Mouse (Mus musculus) MEL (cell line): Measurements from ENCODE around the gene Gm5868. TPM values are rescaled to one million over a fixed set of nuclear protein-coding genes. Genes with fewer than 3 reads are reported as not detected.

Experiments used
- DNase-seq: peaks from one replicate; pipeline ENCODE4 v3.0.0; 2011; ENCODE audit warnings: low read depth, low spot score
- H3K27ac ChIP-seq: 2 replicates; pipeline ENCODE4 v1.5.1; 2012; ENCODE audit warnings: low read depth, mild to moderate bottlenecking, control low read depth, low read length, moderate library complexity; ENCODE audit not compliant: control insufficient read depth
- H3K27me3 ChIP-seq, 2 experiments: fragments of 150-350 bp in 1 of 2; sonication (generic) in 1 of 2; 2 replicates each; pipeline ENCODE4 v1.6.1; 2012; ENCODE audit warnings: low read length in 2 of 2, mild to moderate bottlenecking in 2 of 2, improper control_type of control experiment in 1 of 2, moderate library complexity in 1 of 2; ENCODE audit not compliant: insufficient read depth in 2 of 2, control insufficient read depth in 1 of 2
- H3K36me3 ChIP-seq, 2 experiments: 2 replicates each; pipeline ENCODE4 v1.6.1; 2012 to 2014; ENCODE audit warnings: low read length in 2 of 2, improper control_type of control experiment in 1 of 2, inconsistent platforms in 1 of 2, mild to moderate bottlenecking in 1 of 2; ENCODE audit not compliant: insufficient read depth in 2 of 2, control insufficient read depth in 1 of 2
- H3K4me1 ChIP-seq, 2 experiments: fragments of 150-350 bp in 1 of 2; sonication (generic) in 1 of 2; 2 replicates each; pipeline ENCODE4 v1.6.1; 2012; ENCODE audit warnings: low read length in 2 of 2, improper control_type of control experiment in 1 of 2, mild to moderate bottlenecking in 1 of 2; ENCODE audit not compliant: insufficient read depth in 2 of 2, control insufficient read depth in 1 of 2
- H3K4me3 ChIP-seq, 2 experiments: fragments of 150-350 bp in 1 of 2; sonication (generic) in 1 of 2; 2 replicates each; pipeline ENCODE4 v1.5.1; 2012; ENCODE audit warnings: low read depth in 2 of 2, low read length in 2 of 2, mild to moderate bottlenecking in 2 of 2, moderate library complexity in 2 of 2, control low read depth in 1 of 2, improper control_type of control experiment in 1 of 2; ENCODE audit not compliant: control insufficient read depth in 1 of 2, insufficient read depth in 1 of 2
- H3K79me2 ChIP-seq: 2 replicates; pipeline ENCODE4 v1.6.1; 2012; ENCODE audit warnings: mild to moderate bottlenecking, low read length, moderate library complexity; ENCODE audit not compliant: control insufficient read depth, poor library complexity, insufficient read depth
- H3K9ac ChIP-seq: 2 replicates; pipeline ENCODE4 v1.6.1; 2012; ENCODE audit warnings: low read depth, mild to moderate bottlenecking, control low read depth, low read length, moderate library complexity; ENCODE audit not compliant: control insufficient read depth, poor library complexity, severe bottlenecking
- H3K9me3 ChIP-seq: fragments of 150-350 bp; sonication (generic); replicated peaks from 2 replicates; pipeline ENCODE4 v1.6.1; 2012; ENCODE audit warnings: mild to moderate bottlenecking, low read length, improper control_type of control experiment, moderate library complexity; ENCODE audit not compliant: insufficient read depth
- CHD1 ChIP-seq: IDR thresholded peaks from 2 replicates; pipeline ENCODE4 v1.6.1; 2012; ENCODE audit warnings: low read depth, mild to moderate bottlenecking, inconsistent platforms, low read length, improper control_type of control experiment
- CHD2 ChIP-seq: IDR thresholded peaks from 2 replicates; pipeline ENCODE4 v1.6.1; 2011; ENCODE audit warnings: low read length, improper control_type of control experiment
- CTCF ChIP-seq, 3 experiments: IDR thresholded peaks in 2 of 3; conservative IDR thresholded peaks in 1 of 3; 2 replicates each; pipeline ENCODE4 v1.5.1; 2011 to 2012; ENCODE audit warnings: low read length in 3 of 3, low read depth in 2 of 3, mild to moderate bottlenecking in 2 of 3, improper control_type of control experiment in 1 of 3, inconsistent platforms in 1 of 3, mixed read lengths in 1 of 3, moderate library complexity in 1 of 3; ENCODE audit not compliant: control insufficient read depth in 1 of 3, insufficient read depth in 1 of 3, poor library complexity in 1 of 3, severe bottlenecking in 1 of 3
- EP300 ChIP-seq, 2 experiments: IDR thresholded peaks; 2 replicates each; pipeline ENCODE4 v1.6.1; 2011; ENCODE audit warnings: improper control_type of control experiment in 2 of 2, low read length in 2 of 2, low read depth in 1 of 2, mild to moderate bottlenecking in 1 of 2
- GATA1 ChIP-seq: IDR thresholded peaks from 2 replicates; pipeline ENCODE4 v1.6.1; 2011; ENCODE audit warnings: low read depth, low read length, improper control_type of control experiment
- HCFC1 ChIP-seq: IDR thresholded peaks from 2 replicates; pipeline ENCODE4 v1.6.1; 2012; ENCODE audit warnings: low read depth, mild to moderate bottlenecking, inconsistent platforms, low read length, improper control_type of control experiment, moderate library complexity
- JUND ChIP-seq: IDR thresholded peaks from 2 replicates; pipeline ENCODE4 v1.6.1; 2011; ENCODE audit warnings: low read depth, mild to moderate bottlenecking, improper control_type of control experiment, low read length
- KAT2A ChIP-seq: conservative IDR thresholded peaks from 2 replicates; pipeline ENCODE4 v1.6.1; 2012; ENCODE audit warnings: low read depth, low read length, improper control_type of control experiment, inconsistent platforms
- MAFK ChIP-seq: IDR thresholded peaks from 2 replicates; pipeline ENCODE4 v1.6.1; 2011; ENCODE audit warnings: low read depth, mild to moderate bottlenecking, low read length, improper control_type of control experiment, borderline replicate concordance
- MAZ ChIP-seq: IDR thresholded peaks from 2 replicates; pipeline ENCODE4 v1.6.1; 2012; ENCODE audit warnings: low read depth, mild to moderate bottlenecking, inconsistent platforms, low read length, improper control_type of control experiment
- MEF2A ChIP-seq: IDR thresholded peaks from 2 replicates; pipeline ENCODE4 v1.6.1; 2014; ENCODE audit warnings: low read depth, mild to moderate bottlenecking, inconsistent platforms, low read length, improper control_type of control experiment; ENCODE audit not compliant: poor library complexity, insufficient replicate concordance, severe bottlenecking; ENCODE audit errors: extremely low read depth
- MXI1 ChIP-seq: IDR thresholded peaks from 2 replicates; pipeline ENCODE4 v1.6.1; 2011; ENCODE audit warnings: mild to moderate bottlenecking, low read depth, low read length, improper control_type of control experiment
- NELFE ChIP-seq: IDR thresholded peaks from 2 replicates; pipeline ENCODE4 v1.6.1; 2011; ENCODE audit warnings: low read depth, low read length, improper control_type of control experiment
- POLR2A ChIP-seq, 2 experiments: IDR thresholded peaks; 2 replicates each; pipeline ENCODE4 v1.6.1; 2011 to 2012; ENCODE audit warnings: low read length in 2 of 2, mild to moderate bottlenecking in 2 of 2, control low read depth in 1 of 2, improper control_type of control experiment in 1 of 2, low read depth in 1 of 2, moderate library complexity in 1 of 2; ENCODE audit not compliant: control insufficient read depth in 1 of 2, insufficient read depth in 1 of 2, poor library complexity in 1 of 2
- POLR2AphosphoS5 ChIP-seq: IDR thresholded peaks from 2 replicates; pipeline ENCODE4 v1.6.1; 2012; ENCODE audit warnings: low read depth, borderline replicate concordance, mild to moderate bottlenecking, inconsistent platforms, low read length, moderate library complexity, mixed read lengths
- RCOR1 ChIP-seq: IDR thresholded peaks from 2 replicates; pipeline ENCODE4 v1.6.1; 2012; ENCODE audit warnings: low read depth, mild to moderate bottlenecking, inconsistent platforms, low read length, improper control_type of control experiment
- SIN3A ChIP-seq: IDR thresholded peaks from 2 replicates; pipeline ENCODE4 v1.6.1; 2012; ENCODE audit warnings: low read length, improper control_type of control experiment, inconsistent platforms
- TAL1 ChIP-seq: IDR thresholded peaks from 2 replicates; pipeline ENCODE4 v1.6.1; 2012; ENCODE audit warnings: mild to moderate bottlenecking, inconsistent platforms, low read length, moderate library complexity, mixed read lengths
- TBP ChIP-seq: IDR thresholded peaks from 2 replicates; pipeline ENCODE4 v1.8.0; 2011; ENCODE audit warnings: low read depth, low read length, improper control_type of control experiment
- USF1 ChIP-seq: IDR thresholded peaks from 2 replicates; pipeline ENCODE4 v1.6.1; 2014; ENCODE audit warnings: low read depth, mild to moderate bottlenecking, inconsistent platforms, low read length, improper control_type of control experiment, moderate library complexity
- USF2 ChIP-seq, 2 experiments: IDR thresholded peaks; 2 replicates each; pipeline ENCODE4 v1.6.1; 2011 to 2012; ENCODE audit warnings: improper control_type of control experiment in 2 of 2, low read length in 2 of 2, borderline replicate concordance in 1 of 2, inconsistent platforms in 1 of 2, low read depth in 1 of 2, mild to moderate bottlenecking in 1 of 2; ENCODE audit not compliant: insufficient read depth in 1 of 2
- ZC3H11A ChIP-seq: IDR thresholded peaks from 2 replicates; pipeline ENCODE4 v1.6.1; 2012; ENCODE audit warnings: low read depth, mild to moderate bottlenecking, inconsistent platforms, low read length, improper control_type of control experiment
- ZKSCAN1 ChIP-seq: IDR thresholded peaks from 2 replicates; pipeline ENCODE4 v1.6.1; 2012; ENCODE audit warnings: low read depth, mild to moderate bottlenecking, inconsistent platforms, low read length, improper control_type of control experiment, moderate library complexity
- ZMIZ1 ChIP-seq: IDR thresholded peaks from 2 replicates; pipeline ENCODE4 v1.6.1; 2012; ENCODE audit warnings: low read depth, mild to moderate bottlenecking, inconsistent platforms, low read length, improper control_type of control experiment, moderate library complexity
- polyA plus RNA-seq, 2 experiments: library from polyadenylated mRNA; stranded (reverse) in 1 of 2; unstranded in 1 of 2; fragments of >175 nt in 1 of 2; fragments of >200 nt in 1 of 2; gene quantifications; 2 replicates each; pipeline versions ENCODE4 v1.2.1 to v1.2.4; 2012; ENCODE audit warnings: low replicate concordance in 2 of 2, low read depth in 1 of 2; ENCODE audit not compliant: insufficient read length in 2 of 2, insufficient read depth in 1 of 2, missing spikeins in 1 of 2
- total RNA-seq: library from RNA; depleted of rRNA; stranded (reverse); fragments of 300-350 nt; gene quantifications from 2 replicates; pipeline ENCODE4 v1.2.3, GENCODE M21; 2012; rRNA removed

The Gm5868 gene
- total RNA-seq: not detected in 2 replicates
- polyA plus RNA-seq: not detected

- no peak within 1 kb of the TSS for H3K4me3 ChIP-seq
- H3K36me3 ChIP-seq: no peaks in the 10 kb centered on the region
- H3K27ac ChIP-seq: no peak within 1 kb of the TSS
- H3K79me2 ChIP-seq: no peaks in the 10 kb centered on the region
- TF ChIP-seq KAT2A (no peak), SIN3A (no peak), USF1 (no peak), CHD2 (no peak), MXI1 (no peak), MAFK (no peak), MAZ (no peak), USF2 (IDR thresholded peaks at IDR 0.05; ENCODE audit: borderline replicate concordance in 1 of 2, insufficient read depth in 1 of 2, low read depth in 1 of 2, low read length in 2 of 2) (no peak), POLR2AphosphoS5 (no peak), MEF2A (no peak), ZKSCAN1 (no peak), JUND (no peak), ZC3H11A (no peak), HCFC1 (no peak), TBP (no peak), GATA1 (no peak), CTCF (IDR thresholded peaks at IDR 0.05 in 2 of 3, conservative IDR thresholded peaks at IDR 0.05 in 1 of 3; ENCODE audit: control insufficient read depth in 1 of 3, insufficient read depth in 1 of 3, low read depth in 2 of 3, low read length in 3 of 3, poor library complexity in 1 of 3, severe bottlenecking in 1 of 3) (no peak), NELFE (no peak), POLR2A (IDR thresholded peaks at IDR 0.05; ENCODE audit: control insufficient read depth in 1 of 2, insufficient read depth in 1 of 2, low read depth in 1 of 2, low read length in 2 of 2, poor library complexity in 1 of 2) (no peak), RCOR1 (no peak)
- H3K9ac ChIP-seq: no peak within 1 kb of the TSS
- no peaks in the 10 kb centered on the region for H3K9me3 ChIP-seq
- DNase-seq: no peak
- H3K4me1 ChIP-seq: no peaks in the 10 kb centered on the region
- no peaks in the 10 kb centered on the region for H3K27me3 ChIP-seq
Observed at GRCm38 (mm10) chr5:72587192-72587681, at the start of gene Gm5868. Gene Gm5868, minus strand, starts transcription at chr5:72587551.

- H3K4me3 ChIP-seq: 0 out of 4 replicates have a peak overlapping the region, but pooled peaks of 1 of the 2 experiments have one; percentile 13
- H3K4me1 ChIP-seq: peaks cover 10 to 17% of the 10 kb centered on the region in 2 experiments
- H3K9me3 ChIP-seq: no peaks in the 10 kb centered on the region
- no peak for DNase-seq
- TF ChIP-seq KAT2A (no peak), CHD2 (no peak), EP300 (IDR thresholded peaks at IDR 0.05; ENCODE audit: low read depth in 1 of 2, low read length in 2 of 2) (no peak), CHD1 (no peak), ZKSCAN1 (no peak), MEF2A (no peak), POLR2AphosphoS5 (no peak), TAL1 (no peak), USF1 (no peak), SIN3A (no peak), TBP (no peak), RCOR1 (no peak), ZMIZ1 (no peak)
- no peak overlapping the region for H3K9ac ChIP-seq
- H3K27ac ChIP-seq: no peak overlapping the region
- no peaks in the 10 kb centered on the region for H3K27me3 ChIP-seq
- H3K79me2 ChIP-seq: no peaks in the 10 kb centered on the region; the same call in 1 of the 2 replicates
- H3K36me3 ChIP-seq: peaks cover 0 to 13% of the 10 kb centered on the region in 2 experiments; a peak in 2 of 4 replicates
Observed at GRCm38 (mm10) chr5:72636576-72636975, 49.2 kb upstream of the Gm5868 start.
